Mouse (Mus musculus): ENCODE results near the gene Kpnb1. TPM values are rescaled to one million over a fixed set of nuclear protein-coding genes. Genes with fewer than 3 reads are reported as not detected.
A peak's percentile ranks its signal among the peaks of the same experiment; 100 is the strongest.

Gene Kpnb1
- polyA plus RNA-seq, 1 experiment from 2014 or later: 26.7 TPM

DNA sequence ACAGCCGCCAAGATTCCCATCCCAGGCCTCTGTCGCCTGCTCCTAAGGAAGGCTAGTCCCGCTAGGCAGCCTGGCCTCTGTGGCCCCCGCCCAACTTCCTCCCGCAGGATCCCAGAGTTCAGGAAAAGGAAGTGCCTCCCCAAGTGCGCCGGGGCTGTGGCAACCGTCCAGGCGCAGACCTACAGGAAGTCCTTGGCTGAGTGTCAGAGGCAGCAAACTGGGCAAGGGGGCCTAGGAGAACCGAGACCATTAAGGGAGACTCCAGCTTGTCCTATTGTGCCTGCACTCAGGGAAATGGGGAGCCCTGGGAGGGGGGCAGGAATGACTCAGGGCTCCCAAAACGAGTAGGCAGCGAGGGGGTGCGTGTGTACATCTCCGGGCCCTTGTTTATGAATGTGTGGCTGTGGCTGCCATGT lies 37.7 kb downstream of the Kpnb1 start:
- H3K36me3 ChIP-seq: peaks cover 29% of the 10 kb centered on the region
- peak overlapping the region; percentile 87 for H3K9ac ChIP-seq (replicated peaks)
- H3K4me3 ChIP-seq (replicated peaks): peak overlapping the region; percentile 78
- peak overlapping the region; percentile 96 for H3K27ac ChIP-seq (replicated peaks)
- peaks cover 45% of the 10 kb centered on the region for H3K4me1 ChIP-seq
- 1% methylated on average over 14 of the region's 14 CpGs for WGBS
- peak; percentile 18 for ATAC-seq (ENCODE audit: low FRiP score)
- no peaks in the 10 kb centered on the region for H3K27me3 ChIP-seq (replicated peaks)
- H3K9me3 ChIP-seq (replicated peaks): no peaks in the 10 kb centered on the region
- H3K4me2 ChIP-seq: peak overlapping the region; percentile 89

DNA sequence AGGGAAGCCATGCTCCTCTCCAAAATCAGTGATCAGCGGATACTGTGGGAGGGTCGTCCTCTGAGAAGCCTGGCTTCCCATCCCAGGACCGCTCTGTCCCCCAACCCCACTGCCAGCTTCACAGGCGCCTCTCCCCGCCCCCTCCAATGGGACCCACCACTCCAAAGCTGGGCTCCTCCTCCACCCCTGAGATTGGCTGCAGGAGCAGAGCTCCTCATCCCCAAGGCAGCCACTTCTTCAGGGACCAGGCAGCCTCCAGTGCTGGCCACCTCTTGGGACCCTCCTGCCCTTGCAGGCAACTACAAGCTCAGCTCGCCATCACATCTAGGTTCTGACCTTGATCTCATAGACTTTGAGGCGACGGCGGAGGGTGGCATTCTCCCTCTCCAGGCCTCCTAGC lies 38.7 kb downstream of the Kpnb1 start:
- H3K36me3 ChIP-seq: peaks cover 36% of the 10 kb centered on the region
- H3K9ac ChIP-seq (replicated peaks): 0 out of 2 replicates have a peak overlapping the region, but pooled peaks have one; percentile 87
- peak overlapping the region; percentile 89 for H3K4me2 ChIP-seq
- H3K9me3 ChIP-seq (replicated peaks): no peaks in the 10 kb centered on the region
- no peak for ATAC-seq (ENCODE audit: low FRiP score)
- WGBS: 36% methylated on average over 9 of the region's 9 CpGs
- peak overlapping the region; percentile 96; the same call in 1 of the 2 replicates for H3K27ac ChIP-seq (replicated peaks)
- peaks cover 45% of the 10 kb centered on the region for H3K4me1 ChIP-seq
- H3K27me3 ChIP-seq (replicated peaks): no peaks in the 10 kb centered on the region
- H3K4me3 ChIP-seq (replicated peaks): peak overlapping the region; percentile 78

DNA sequence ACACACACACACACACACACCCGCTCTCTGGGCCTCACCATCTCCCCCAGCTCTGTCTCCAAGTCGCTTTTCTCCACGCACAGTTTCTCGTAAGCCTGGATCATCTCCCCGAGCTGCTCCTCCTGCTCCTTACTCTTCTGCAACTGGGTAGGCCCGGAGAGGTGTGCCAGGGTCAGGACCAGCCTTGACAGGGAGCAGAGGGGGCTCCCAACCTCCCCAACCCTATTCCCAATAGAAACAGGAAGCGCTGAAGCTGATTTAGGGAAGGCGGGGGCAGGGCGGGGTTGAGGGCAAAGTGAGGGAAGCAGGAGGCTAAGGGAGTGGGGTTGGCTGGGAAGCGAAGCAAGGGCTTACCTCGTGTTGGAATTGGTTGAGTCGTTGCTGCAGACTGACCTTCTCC lies 39.1 kb downstream of the Kpnb1 start:
- Histone ChIP-seq H3K9me3 (replicated peaks) (no peaks in the 10 kb centered on the region), H3K9ac (replicated peaks) (no peak overlapping the region), H3K36me3 (peaks cover 40% of the 10 kb centered on the region), H3K4me2 (peak overlapping the region; percentile 89), H3K4me3 (replicated peaks) (no peak overlapping the region), H3K4me1 (peaks cover 45% of the 10 kb centered on the region), H3K27me3 (replicated peaks) (no peaks in the 10 kb centered on the region), H3K27ac (replicated peaks) (no peak overlapping the region)
- ATAC-seq (ENCODE audit: low FRiP score): no peak
- 33% methylated on average over 12 of the region's 12 CpGs for WGBS

DNA sequence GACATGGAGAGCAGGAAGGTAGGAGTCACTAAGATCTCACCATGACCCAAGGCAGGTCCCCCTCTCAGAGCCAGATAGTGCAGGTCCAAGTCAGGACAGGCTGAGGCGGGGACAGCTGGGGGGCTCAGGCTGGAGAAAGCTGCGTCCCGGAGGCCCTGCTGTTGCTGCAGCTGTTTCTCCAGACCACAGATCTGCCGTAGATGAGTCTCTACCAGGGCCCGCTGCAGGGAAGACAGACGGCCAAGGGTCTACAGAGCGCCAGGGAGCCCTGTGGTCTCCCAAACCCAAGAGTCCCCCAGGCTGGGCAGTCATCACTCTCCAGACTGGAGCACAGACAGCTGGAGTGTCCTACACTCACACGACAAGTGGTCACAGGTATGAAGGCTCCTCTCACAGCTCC lies 40.3 kb downstream of the Kpnb1 start:
- Histone ChIP-seq H3K4me3 (replicated peaks) (no peak overlapping the region), H3K4me2 (no peak overlapping the region), H3K9ac (replicated peaks) (no peak overlapping the region), H3K9me3 (replicated peaks) (no peaks in the 10 kb centered on the region), H3K27me3 (replicated peaks) (no peaks in the 10 kb centered on the region), H3K4me1 (peaks cover 38% of the 10 kb centered on the region), H3K36me3 (peaks cover 46% of the 10 kb centered on the region), H3K27ac (replicated peaks) (no peak overlapping the region)
- ATAC-seq (ENCODE audit: low FRiP score): no peak
- WGBS: 82% methylated on average over 8 of the region's 8 CpGs

DNA sequence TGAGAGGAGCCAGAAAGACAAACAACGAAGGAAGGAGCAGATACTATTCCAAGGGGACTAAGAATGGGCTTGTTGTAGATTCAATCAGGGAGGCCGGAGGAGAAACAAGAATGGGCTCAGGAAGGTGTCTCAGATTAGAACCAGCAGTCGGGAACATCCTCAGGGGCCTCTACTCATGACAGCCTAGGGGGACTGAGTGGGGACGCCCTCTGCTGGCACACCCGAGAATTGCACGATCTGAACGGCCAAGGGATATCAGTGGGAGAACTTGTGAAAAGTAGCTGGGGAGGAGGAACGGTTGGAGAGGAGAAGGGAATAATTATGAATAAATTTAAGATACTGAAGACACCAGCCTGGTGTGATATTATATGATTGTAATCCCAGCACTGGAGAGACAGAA lies 41.0 kb downstream of the Kpnb1 start:
- Histone ChIP-seq H3K4me3 (replicated peaks) (no peak overlapping the region), H3K4me1 (peaks cover 33% of the 10 kb centered on the region), H3K9ac (replicated peaks) (no peak overlapping the region), H3K9me3 (replicated peaks) (no peaks in the 10 kb centered on the region), H3K36me3 (peaks cover 50% of the 10 kb centered on the region), H3K4me2 (no peak overlapping the region), H3K27ac (replicated peaks) (no peak overlapping the region), H3K27me3 (replicated peaks) (no peaks in the 10 kb centered on the region)
- no peak for ATAC-seq (ENCODE audit: low FRiP score)
- 11% methylated on average over 8 of the region's 8 CpGs for WGBS

DNA sequence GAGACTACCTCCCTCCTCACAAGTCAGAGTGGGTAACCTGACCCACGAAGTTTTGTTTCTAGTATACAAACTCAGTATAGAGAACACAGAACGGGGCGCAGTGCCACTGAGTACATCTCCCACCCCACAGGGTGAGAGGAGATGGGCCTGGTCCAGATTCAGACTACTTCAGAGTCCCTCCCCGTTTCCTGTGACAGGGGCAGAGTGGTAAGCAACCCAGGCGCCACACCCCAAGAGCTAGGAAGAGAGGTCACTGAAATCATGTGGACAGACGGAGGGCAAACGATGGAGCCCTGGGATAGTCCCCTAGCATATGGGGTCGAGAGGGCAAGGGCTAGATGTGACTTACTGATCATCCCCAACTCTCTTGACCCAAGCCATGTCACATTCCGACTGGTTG lies 41.7 kb downstream of the Kpnb1 start:
- Histone ChIP-seq H3K9ac (replicated peaks) (no peak overlapping the region), H3K4me1 (peaks cover 33% of the 10 kb centered on the region), H3K36me3 (peaks cover 52% of the 10 kb centered on the region), H3K27me3 (replicated peaks) (no peaks in the 10 kb centered on the region), H3K27ac (replicated peaks) (no peak overlapping the region), H3K4me3 (replicated peaks) (no peak overlapping the region), H3K9me3 (replicated peaks) (no peaks in the 10 kb centered on the region), H3K4me2 (no peak overlapping the region)
- ATAC-seq (ENCODE audit: low FRiP score): no peak
- WGBS: 81% methylated on average over 9 of the region's 9 CpGs

DNA sequence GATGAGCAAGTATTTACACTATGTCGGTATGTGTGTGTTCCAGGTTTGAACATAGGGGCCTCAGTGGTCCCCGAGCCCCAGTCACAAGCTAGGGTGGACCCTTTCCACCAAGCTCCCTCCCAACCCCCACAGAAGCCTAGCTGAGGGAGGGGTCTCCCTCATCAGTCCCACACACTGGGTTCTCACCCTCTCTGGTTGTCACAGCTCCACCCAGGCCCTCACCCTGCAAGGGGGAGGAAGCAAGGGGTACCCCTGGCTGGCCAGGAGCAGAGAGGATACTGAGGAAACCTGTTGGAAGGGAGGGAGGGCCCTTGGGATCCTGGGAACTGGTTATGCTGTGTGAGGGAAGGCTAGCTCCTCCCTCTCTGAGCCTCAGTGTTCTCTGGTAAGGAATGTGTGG lies 42.4 kb downstream of the Kpnb1 start:
- H3K36me3 ChIP-seq: peaks cover 52% of the 10 kb centered on the region
- peaks cover 31% of the 10 kb centered on the region for H3K4me1 ChIP-seq
- no peak for ATAC-seq (ENCODE audit: low FRiP score)
- 100% methylated on average over 2 of the region's 2 CpGs for WGBS
- no peak overlapping the region for H3K9ac ChIP-seq (replicated peaks)
- H3K9me3 ChIP-seq (replicated peaks): no peaks in the 10 kb centered on the region
- no peak overlapping the region for H3K27ac ChIP-seq (replicated peaks)
- no peak overlapping the region for H3K4me3 ChIP-seq (replicated peaks)
- H3K4me2 ChIP-seq: no peak overlapping the region
- H3K27me3 ChIP-seq (replicated peaks): no peaks in the 10 kb centered on the region

DNA sequence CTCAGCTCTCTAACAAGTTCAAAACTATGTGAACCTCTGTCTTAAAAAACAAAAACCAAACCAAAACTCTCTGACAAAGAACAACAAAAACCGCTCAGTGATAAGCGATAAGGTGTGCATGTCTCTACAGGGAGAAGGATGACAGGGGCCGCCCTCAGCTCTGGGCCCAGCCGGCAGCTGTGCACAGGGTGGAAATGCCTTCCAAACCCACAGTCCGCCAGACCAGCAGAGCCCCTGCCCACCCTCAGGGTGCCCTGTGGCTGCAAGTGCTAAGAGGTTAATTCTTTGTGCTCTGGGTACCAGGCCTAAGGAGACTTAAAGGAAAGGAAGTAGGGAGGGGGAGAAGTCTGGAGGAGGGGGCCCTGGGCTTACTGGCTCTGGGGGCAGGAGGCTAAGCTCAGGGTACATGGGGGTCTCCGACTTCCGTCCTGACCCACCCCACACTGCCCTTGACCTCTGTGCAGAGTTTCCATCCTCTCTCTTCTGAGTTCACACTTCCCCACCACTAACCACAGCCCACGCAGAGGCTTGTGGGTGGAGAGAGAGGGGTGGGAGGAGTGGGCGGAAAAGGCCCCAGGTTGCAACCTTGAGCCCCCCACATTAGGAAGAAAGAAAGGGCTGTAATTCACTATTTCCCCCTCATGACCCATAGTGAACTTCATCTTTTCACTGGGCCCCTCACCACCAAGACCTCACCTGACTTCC lies 44.3 kb downstream of the Kpnb1 start:
- Histone ChIP-seq H3K4me1 (peaks cover 28% of the 10 kb centered on the region), H3K9me3 (replicated peaks) (no peaks in the 10 kb centered on the region), H3K36me3 (peaks cover 52% of the 10 kb centered on the region), H3K4me3 (replicated peaks) (no peak overlapping the region), H3K27ac (replicated peaks) (no peak overlapping the region), H3K4me2 (no peak overlapping the region), H3K9ac (replicated peaks) (no peak overlapping the region), H3K27me3 (replicated peaks) (no peaks in the 10 kb centered on the region)
- ATAC-seq (ENCODE audit: low FRiP score): no peak
- 88% methylated on average over 9 of the region's 9 CpGs for WGBS

DNA sequence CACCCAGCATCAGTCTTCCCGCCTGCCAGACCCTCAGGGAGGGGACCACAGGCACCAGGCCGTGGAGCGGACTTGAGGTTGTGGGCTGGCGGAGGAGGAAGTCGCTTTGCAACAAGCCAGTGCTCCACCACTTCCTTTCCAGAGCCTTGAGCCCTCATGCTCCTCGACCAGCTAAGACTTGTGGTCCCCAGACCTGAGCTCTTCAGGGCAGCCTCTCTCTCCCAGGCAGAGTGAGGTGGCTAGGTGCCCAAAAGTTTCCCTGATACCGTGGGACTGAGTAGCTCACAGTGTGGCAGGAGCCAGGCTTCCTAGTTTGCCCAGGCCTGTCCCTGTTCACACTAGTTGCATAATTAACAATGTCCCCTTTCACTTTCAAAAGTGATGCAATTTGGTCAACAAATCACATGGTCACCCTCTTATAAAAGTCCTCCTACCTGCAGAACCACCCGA lies 45.5 kb downstream of the Kpnb1 start:
- no peak overlapping the region for H3K4me3 ChIP-seq (replicated peaks)
- no peak overlapping the region for H3K27ac ChIP-seq (replicated peaks)
- H3K27me3 ChIP-seq (replicated peaks): no peaks in the 10 kb centered on the region
- peaks cover 33% of the 10 kb centered on the region for H3K4me1 ChIP-seq
- H3K9me3 ChIP-seq (replicated peaks): no peaks in the 10 kb centered on the region
- ATAC-seq (ENCODE audit: low FRiP score): no peak
- WGBS: 71% methylated on average over 8 of the region's 8 CpGs
- no peak overlapping the region for H3K4me2 ChIP-seq
- peaks cover 46% of the 10 kb centered on the region for H3K36me3 ChIP-seq
- H3K9ac ChIP-seq (replicated peaks): no peak overlapping the region

DNA sequence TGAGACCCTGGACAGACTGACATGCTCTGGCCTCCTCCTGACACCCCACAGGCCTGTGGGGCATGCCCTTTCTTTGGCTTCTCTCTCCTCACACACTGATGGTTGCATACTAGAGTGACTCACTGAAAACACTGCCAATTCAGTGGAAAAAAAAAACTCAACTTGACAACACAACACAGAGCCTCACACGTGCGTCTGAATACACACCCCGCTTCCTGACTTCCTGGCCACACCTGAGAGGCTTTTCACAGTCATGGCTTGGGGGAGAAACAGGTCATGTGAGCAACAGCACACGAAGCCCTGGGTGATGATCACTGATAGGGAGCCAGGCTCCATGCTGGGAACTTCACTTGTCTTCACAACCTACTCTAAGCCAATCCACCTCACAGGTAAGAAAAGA lies 46.9 kb downstream of the Kpnb1 start:
- no peak overlapping the region for H3K4me2 ChIP-seq
- ATAC-seq (ENCODE audit: low FRiP score): no peak
- no peak overlapping the region for H3K27ac ChIP-seq (replicated peaks)
- peaks cover 31% of the 10 kb centered on the region for H3K4me1 ChIP-seq
- no peak overlapping the region for H3K9ac ChIP-seq (replicated peaks)
- H3K36me3 ChIP-seq: peaks cover 47% of the 10 kb centered on the region
- H3K4me3 ChIP-seq (replicated peaks): no peak overlapping the region
- 85% methylated on average over 4 of the region's 4 CpGs for WGBS
- H3K27me3 ChIP-seq (replicated peaks): no peaks in the 10 kb centered on the region
- H3K9me3 ChIP-seq (replicated peaks): no peaks in the 10 kb centered on the region

DNA sequence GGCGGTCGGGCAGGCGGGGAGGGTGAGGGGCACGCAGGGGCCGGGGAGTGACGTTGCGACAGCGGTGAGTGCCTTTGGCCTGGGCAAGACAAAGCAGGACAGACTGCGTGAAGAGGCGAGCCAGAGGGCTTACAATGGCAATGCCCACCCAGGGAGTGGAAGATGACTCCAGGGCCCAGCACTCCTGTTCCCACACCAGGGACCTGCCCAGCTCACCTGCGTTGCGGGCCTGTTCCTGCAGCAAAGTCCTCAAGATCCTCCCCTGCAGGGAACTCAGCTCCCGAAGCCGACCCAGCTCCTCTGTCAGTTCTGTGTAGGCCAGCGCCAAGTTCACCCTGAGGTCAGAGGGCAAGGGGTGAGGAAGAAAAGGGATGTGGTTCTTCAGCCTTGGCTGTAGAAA lies 48.4 kb downstream of the Kpnb1 start:
- peak overlapping the region; percentile 54 for H3K4me2 ChIP-seq
- peaks cover 32% of the 10 kb centered on the region for H3K36me3 ChIP-seq
- H3K4me1 ChIP-seq: peaks cover 31% of the 10 kb centered on the region
- peak overlapping the region; percentile 44 for H3K9ac ChIP-seq (replicated peaks)
- peak; percentile 21; the same call in 1 of the 2 replicates for ATAC-seq (ENCODE audit: low FRiP score)
- WGBS: 23% methylated on average over 15 of the region's 15 CpGs
- H3K4me3 ChIP-seq (replicated peaks): peak overlapping the region; percentile 31
- no peaks in the 10 kb centered on the region for H3K27me3 ChIP-seq (replicated peaks)
- H3K9me3 ChIP-seq (replicated peaks): no peaks in the 10 kb centered on the region
- H3K27ac ChIP-seq (replicated peaks): peak overlapping the region; percentile 77

DNA sequence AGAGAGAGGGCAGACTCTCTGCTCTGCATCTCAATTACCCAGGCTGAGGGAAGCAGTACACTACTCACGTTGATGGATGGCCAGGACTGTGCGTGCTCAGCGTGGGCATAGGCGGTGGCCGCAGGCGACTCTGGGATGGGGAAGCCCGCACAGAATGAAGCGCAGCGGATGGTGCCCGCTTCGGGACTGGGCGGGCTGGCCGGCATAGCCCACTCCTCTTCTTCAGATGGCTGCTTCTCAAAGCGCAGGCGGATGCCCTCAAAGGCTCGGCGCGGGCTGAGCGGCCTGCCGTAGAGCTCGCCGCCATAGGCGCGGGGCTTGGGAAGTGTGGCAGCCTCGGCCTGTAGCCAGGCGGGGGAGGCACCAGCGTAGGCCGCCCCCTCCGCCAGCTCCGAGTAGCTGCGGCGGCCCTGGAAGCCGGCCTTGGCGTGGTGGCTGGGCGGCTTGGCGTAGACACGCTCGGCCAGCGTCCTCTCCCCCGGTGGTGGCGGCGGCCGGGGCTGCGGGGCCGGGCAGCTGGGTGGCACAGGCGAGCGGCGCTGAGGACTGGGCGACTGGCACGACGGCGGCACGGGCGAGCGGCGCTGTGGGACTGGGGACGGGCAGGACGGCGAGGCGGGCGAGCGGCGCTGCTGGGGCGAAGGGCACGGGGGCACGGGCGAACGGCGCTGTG lies 49.0 kb downstream of the Kpnb1 start:
- peak overlapping the region; percentile 77 for H3K27ac ChIP-seq (replicated peaks)
- peak overlapping the region; percentile 31 for H3K4me3 ChIP-seq (replicated peaks)
- H3K9ac ChIP-seq (replicated peaks): peak overlapping the region; percentile 44
- H3K9me3 ChIP-seq (replicated peaks): no peaks in the 10 kb centered on the region
- WGBS: 5% methylated on average over 60 of the region's 69 CpGs
- ATAC-seq (ENCODE audit: low FRiP score): peak; percentile 72
- H3K4me1 ChIP-seq: peaks cover 31% of the 10 kb centered on the region
- H3K4me2 ChIP-seq: peak overlapping the region; percentile 54
- peaks cover 26% of the 10 kb centered on the region for H3K36me3 ChIP-seq
- no peaks in the 10 kb centered on the region for H3K27me3 ChIP-seq (replicated peaks)
